Mouse (Mus musculus) urinary bladder, postnatal 14 days (tissue): Measurements from ENCODE around the gene E330017A01Rik.

Experiments
- DNase-seq: peaks from one replicate; pipeline ENCODE4 v3.0.0; 2021; ENCODE audit warnings: low spot score

E330017A01Rik gene

GRCm38 (mm10) chr16:58663021-58663420 is 24.5 kb upstream of the E330017A01Rik start:
- DNase-seq: no peak

DNA sequence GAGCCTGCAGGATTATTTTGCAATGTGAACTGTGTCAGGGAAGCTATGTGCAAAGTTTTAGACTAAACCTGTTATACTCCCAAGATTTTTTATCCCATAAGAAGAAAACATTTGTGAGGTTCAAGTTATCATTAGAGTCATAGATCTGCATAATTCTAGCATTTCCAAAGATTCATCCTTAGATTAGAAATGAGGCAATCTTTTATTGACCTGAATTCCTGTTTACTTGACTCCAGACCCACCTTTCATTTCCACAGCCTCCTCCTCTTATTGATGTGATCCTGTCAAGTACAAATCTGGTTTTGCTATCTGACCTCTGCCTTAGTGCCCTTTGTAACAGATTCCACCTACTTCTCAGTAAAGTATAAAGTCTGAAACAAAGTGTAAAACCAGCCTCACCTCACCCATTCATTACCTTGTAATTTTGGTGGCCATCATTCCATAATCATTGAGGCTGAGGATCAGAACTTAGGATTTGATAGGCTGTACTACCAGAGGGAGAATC is 23.8 kb upstream of the E330017A01Rik start:
- no peak for DNase-seq

DNA sequence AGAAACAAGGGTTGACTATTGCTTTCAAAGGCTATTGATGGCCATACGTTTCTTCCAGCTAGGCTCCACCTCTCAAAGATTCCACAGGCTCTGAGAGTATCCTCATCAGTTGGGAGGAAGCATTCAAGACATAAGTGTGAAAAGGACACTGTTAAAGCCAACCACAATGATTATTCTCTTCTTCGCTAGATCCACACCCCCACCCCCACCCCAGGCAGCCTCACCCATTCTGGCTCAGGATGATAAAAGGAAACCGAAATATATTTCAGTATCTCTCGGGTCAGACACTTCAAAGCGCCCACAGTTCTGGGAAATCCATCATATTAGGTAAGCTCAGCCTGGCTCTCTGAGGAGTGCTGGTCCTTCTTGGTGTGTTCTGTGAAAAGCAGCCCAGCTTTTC is 23.3 kb upstream of the E330017A01Rik start:
- DNase-seq: no peak

DNA sequence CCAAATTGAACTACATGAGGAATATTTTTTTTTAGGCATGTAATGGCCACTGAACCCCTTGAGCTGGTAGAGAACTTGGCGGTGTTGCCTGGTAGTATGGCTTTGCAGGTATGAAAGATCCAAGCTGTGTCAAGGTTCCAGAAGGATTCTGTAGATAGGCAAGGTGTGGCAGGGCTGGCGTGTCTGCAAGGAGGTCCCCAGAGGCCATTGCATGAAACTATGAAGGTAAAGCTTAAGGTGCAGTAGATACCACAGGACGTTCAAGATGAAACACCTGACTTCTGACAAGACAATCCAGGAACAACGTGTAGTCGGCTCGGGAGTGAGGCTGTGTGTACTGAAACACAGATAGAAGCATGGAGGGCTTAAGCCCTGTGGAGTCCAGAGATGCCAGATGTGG is 20.1 kb upstream of the E330017A01Rik start:
- no peak for DNase-seq

DNA sequence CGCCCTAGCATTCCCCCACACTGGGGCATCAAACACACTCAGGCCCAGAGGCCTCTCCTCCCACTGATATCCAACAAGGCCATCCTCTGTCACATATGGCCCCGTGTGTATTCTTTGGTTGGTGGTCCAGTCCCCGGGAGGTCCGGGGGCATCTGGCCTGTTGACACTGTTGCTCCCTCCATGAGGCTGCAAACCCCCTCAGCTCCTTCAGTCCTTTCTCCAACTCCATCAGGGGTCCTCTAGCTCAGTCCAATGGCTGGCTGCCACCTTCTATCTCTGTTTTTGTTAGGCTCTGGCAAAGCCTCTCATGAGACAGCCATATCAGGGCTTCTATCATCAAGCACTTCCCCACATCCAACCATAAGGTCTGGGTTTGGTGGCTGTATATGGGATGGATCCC is 18.0 kb upstream of the E330017A01Rik start:
- DNase-seq: no peak

GRCm38 (mm10) chr16:58655751-58656150 is 17.2 kb upstream of the E330017A01Rik start:
- no peak for DNase-seq

DNA sequence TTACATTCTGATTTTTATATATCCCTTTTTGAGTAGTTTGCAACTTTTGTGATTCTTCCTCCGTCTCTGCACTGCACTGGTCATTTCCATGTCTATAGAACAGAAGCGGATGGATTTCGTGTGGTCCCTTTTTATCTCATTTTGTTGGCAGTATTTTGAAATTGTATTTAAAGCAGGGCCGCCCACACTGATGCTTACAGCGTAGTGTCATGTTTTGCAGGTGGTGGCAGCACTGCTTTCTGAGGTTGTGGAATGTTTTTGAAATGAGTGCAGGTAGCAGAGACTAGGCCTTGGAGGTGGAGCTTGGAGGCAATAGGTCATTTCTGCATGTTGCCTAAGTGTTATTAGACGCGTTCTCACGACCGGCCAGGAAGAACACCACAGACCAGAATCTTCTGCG is 11.4 kb upstream of the E330017A01Rik start:
- no peak for DNase-seq

DNA sequence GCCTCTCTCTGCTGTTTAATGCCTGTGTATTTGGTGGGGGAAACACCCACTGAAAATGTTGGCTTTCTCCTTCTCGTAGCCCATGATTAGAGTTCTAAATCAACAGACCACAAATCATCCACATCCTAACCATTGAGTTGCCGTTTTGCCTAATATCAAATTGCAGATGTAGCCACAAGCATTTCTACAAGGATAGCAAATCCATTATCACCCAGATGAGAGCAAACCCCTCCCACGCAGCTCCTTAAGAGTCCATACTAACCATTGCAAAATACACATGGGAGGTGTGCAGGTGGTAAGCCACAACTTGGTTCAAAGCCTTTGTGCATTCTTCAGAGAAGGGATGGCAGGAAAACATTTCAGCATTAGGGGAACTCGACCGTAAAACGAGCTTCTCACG is 523 bp downstream of the E330017A01Rik start:
- no peak for DNase-seq

DNA sequence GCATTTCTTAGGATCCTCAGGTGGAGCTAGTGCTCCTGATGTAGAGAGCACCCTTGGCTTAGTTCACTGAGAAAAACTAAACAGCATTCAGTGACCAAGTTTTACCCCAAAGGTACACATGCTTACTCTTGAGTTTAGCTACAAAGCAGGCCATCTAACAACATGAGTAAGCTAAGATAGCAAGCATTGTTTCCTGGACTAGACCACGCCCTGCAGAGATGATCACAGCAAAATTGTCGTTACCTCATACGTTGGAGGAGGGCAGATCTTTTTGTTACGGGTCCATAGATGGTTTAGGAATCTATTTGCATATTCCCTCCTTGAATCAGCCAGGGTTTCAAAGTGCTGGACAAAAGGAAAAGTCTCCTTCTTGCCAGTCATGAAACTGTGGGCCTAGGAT is 1.1 kb downstream of the E330017A01Rik start:
- no peak for DNase-seq

DNA sequence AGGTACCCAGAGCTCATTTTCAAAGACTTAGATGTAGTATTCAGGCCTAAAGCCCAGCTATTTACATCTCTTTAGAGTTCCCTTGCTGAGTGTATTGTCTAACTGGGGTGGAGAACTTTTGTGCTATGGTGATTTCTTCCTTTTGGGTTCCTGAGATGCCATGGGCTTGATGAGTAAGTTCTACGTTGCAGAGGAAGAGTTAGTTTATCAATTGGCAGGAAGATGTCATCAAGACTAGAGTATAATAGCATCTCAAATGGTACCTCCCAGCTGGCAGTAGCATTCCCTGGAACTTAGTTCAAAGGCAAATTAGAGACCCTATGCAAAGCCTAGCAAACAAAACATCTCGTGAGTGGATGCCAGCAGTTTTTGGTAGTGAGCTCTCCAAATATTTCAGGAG is 2.7 kb downstream of the E330017A01Rik start:
- DNase-seq: no peak

DNA sequence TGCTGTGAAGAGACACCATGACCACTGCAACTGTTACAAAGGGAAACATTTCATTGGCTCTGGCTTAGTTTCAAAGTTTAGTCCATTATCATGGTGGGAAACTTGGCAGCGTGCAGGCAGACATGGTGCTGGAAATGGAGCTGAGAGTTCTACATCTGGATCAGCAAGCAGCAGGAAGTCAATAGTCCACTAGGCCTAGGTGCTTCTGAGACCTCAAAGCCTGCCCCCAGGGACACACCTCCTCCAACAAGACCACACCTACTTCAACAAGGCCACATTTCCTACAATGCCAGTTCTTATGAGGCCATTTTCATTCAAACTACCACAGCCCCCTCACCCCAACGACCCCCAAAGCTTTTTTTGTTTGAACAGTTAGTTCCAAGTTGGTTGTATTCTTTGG is 8.8 kb downstream of the E330017A01Rik start:
- DNase-seq: no peak

- no peak for DNase-seq
These were observed 9.6 kb downstream of the E330017A01Rik start for GRCm38 (mm10) chr16:58628968-58629367.

DNA sequence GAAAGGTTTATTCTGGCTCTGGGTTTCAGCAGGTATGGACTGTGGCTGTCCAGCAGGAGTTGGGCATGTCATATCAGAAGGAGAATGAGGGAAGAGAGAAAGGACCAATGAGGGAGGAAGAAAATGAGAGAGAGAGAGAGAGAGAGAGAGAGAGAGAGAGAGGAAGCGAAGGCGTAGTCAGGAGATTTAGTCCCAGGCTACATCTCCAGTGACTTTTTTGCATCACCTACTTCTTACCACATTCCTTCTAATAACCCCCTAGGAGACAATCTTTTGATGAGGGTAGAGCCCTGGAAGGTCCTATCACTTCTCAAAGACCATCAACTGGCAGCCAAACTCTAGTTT is 10.2 kb downstream of the E330017A01Rik start:
- no peak for DNase-seq

GRCm38 (mm10) chr16:58627597-58628335 is 10.8 kb downstream of the E330017A01Rik start:
- no peak for DNase-seq

DNA sequence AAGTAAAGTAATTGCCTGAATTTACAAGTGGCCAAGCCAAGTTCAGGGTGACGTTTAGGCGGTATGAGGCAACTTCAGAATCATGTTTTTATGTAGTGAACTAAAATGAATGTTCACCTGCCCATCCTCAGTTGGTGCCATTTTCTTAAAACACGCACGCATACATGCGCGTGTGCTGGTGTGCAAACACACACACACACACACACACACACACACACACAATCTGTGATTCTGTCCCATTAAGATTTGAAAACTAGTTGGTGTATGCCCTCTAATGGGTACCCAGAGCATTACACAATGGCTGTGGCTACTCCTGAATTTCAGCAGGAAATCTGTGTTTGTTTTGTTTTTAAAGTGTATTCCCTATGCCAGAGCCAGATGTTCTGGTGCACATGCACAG is 14.6 kb downstream of the E330017A01Rik start:
- DNase-seq: peak; percentile 19

DNA sequence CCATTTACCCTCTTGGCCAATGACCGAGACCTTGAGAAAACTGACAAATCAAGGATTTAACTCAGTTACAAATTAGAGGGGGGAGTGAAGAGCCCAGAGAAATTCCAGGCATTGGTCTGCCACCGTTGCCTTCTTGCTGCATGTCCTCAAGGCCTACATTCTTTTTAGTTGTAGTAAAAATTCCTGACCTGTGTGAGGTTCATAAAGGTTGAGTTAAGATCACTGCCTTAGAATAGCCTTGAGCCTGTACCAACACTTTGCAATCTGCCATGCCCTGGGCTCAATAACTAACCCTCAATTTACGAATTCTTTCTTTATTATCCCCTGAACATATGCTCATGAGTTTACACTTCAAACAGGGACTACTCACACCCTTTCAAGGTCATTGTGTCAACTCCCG is 15.4 kb downstream of the E330017A01Rik start:
- DNase-seq: no peak

DNA sequence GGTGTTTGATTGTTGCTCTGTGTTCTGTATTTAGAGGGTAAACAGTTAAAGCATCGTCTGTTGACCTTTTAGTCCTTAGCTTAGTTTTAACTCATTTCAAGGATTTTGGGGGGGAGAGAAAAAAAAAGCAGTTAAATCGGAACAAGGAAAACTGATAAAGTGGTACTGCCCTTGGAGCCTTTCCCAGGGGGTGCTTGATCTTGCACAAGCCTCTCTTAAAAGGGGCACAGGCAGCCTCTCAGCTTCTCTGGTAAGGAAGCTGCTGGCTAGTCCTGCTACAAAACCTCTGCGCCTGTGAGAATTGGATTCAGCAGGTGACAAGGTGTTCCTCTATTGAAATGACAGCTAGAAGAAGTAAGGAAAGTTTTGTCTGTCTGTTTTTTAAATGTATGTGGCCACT is 16.2 kb downstream of the E330017A01Rik start:
- DNase-seq: no peak

GRCm38 (mm10) chr16:58617346-58617745 is 21.2 kb downstream of the E330017A01Rik start:
- DNase-seq: no peak

DNA sequence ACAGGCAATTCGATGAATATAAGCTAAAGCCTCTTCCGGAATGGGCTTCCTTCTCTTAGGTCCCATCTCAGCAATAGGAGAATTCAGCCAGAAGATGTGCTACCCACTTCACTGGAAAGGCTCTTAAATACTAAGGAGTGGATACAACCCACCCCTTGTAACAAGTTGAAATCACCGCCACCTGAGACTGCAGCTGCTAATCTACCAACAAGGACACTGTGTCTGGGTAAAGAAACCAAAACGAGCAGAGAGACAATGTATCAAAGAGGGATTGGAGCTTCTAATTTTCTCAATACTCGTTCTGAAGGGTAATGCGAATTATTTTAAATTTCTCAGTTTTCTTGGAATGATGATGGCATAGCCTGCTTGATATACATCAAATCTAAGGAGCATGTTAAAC is 21.7 kb downstream of the E330017A01Rik start, which contains the start of gene Gm813:
TSS of gene Gm813 (minus strand) at position 101 of the 400 bp plus-strand sequence.
- DNase-seq: no peak

- DNase-seq: no peak
These were observed 25.6 kb downstream of the E330017A01Rik start for GRCm38 (mm10) chr16:58612969-58613368.

DNA sequence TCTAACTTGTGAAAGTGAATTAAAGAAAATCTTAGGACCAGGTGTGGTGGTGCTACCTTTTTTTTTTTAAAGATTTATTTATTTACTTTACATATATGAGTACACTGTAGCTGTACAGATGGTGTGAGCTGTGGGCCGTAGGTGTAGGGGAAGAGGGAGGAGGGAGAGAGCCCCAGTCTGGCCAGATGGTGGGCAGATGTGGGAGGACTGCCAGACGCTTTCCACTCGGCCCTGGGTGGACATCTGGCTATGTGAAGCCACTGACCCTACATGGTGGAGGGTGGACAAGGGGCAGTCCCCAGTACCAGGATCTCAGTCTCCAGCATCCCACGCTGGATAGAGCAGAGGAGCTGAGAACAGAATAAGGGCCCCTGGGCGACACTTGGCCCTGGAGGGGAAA is 31.4 kb downstream of the E330017A01Rik start:
- DNase-seq: no peak

- no peak for DNase-seq
These were observed 33.9 kb downstream of the E330017A01Rik start for GRCm38 (mm10) chr16:58604680-58605079.

DNA sequence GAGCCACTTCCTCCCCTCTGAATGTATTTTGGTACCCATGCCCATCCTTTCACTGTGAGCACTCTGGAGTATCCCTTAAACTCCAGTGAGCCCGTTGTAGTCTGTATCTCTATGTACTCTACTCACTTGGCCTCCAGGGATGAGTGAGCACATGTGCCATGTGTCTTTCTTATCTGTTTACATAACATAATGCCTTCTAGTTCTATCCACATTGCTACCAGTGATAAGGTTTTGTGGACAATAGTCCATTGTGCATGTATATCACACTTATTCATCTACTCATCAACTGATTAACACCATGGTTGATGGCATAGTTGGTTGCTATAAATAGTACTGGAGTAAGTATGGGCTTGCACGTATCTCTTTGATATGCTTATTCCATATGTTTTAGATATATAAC is 34.7 kb downstream of the E330017A01Rik start:
- DNase-seq: no peak

DNA sequence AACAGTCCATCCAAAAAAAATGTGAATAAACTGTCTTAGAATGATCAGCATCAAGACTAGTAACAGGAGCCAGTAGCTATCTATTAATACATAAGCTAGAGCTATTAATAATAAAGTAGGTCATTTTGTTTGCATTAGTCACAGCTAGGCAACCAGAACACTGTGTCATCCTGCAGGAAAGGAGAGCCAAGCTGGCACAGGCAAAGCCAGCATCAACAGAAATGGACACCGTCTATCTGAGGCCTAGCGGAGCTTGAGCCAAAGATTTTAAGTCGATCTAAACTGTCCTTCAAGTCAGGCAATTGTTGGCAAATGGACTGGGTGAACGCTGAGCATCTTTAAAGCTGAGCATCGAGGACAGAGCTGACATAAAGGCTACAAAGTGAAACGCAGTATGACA is 37.7 kb downstream of the E330017A01Rik start:
- DNase-seq: no peak
